Mouse (Mus musculus): ENCODE measurements around the gene Gm21887.
"Not testable (repeated sequence)": the region's sequence is repeated elsewhere in the genome, so short reads cannot be mapped to it uniquely, and the experiment has no call there.

DNA sequence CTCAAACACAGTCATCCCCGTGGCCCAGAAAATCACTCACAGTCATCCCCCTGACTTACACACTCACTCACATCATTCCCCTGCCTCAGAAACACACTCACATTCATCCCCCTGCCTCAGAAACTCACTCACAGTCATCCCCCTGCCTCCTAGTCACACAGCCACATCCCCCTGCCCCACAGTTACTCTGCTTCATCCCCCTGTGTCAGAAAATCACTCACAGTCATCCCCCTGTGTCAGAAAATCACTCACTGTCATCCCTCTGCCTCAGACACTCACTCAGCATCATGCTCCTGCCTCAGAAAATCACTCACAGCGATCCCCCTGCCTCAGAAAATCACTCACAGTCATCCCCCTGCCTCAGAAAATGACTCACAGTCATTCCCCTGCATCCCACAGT, 5.2 kb upstream of the Gm21887 start:
- TF ChIP-seq POLR2A (IDR thresholded peaks at IDR 0.05; ENCODE audit: low read depth, low read length); CTCF (IDR thresholded peaks at IDR 0.05; ENCODE audit: extremely low read depth, insufficient read length, insufficient replicate concordance, low read depth, low read length): not testable (repeated sequence)
